Mouse (Mus musculus) adrenal gland, postnatal 10 days (tissue): Measurements from ENCODE around the gene Trim63. TPM values are rescaled to one million over a fixed set of nuclear protein-coding genes. Genes with fewer than 3 reads are reported as not detected.
"Not testable (repeated sequence)": the region's sequence is repeated elsewhere in the genome, so short reads cannot be mapped to it uniquely, and the experiment has no call there.

Experiments used
- DNase-seq: peaks from one replicate; pipeline ENCODE4 v3.0.0; 2021; ENCODE audit warnings: mixed read lengths
- total RNA-seq, 2 experiments: library from RNA; stranded (reverse); gene quantifications; 2 replicates each; pipeline ENCODE4 v1.2.3; 2021

Gene Trim63
- total RNA-seq, 2 experiments from 2014 or later, result 3.2 to 8.2 TPM

DNA sequence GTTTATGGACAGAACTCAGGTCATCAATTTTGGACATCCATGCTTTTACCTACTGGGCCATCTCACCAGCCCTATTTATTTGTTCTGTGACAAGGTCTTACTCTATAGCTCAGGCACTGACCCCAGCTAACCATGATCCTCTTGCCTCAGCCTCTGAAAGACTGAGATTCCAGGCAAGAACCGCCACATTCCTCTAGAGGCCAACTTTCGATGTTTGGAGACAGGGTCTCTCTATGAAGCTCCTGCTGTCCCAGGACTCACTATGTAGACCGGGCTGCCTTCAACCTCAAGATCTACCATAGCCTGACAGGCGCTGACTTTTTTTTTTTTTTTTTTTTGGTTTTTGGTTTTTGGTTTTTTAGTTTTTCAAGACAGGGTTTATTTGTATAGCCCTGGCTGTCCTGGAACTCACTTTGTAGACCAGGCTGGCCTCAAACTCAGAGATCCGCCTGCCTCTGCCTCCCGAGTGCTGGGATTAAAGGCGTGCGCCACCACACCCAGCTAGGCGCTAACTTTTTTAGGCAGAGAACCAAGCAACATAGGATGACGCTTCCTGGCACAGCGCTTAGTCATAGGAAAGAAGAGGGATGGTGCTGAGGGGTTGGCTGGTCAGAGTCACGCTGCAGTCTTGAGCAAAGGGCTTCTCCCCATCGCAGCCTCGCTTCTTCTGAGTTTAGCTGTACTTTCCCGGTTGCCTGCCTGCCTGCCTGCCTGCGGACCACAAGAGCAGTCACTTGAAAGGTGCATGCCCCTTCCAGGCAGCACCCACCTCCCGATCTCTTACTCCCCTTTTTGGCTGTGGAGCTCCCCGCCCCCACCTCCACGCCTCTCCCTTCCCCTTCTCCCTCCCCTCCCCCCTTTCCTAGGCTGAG lies 16.1 kb upstream of the Trim63 start:
- no peak for DNase-seq

DNA sequence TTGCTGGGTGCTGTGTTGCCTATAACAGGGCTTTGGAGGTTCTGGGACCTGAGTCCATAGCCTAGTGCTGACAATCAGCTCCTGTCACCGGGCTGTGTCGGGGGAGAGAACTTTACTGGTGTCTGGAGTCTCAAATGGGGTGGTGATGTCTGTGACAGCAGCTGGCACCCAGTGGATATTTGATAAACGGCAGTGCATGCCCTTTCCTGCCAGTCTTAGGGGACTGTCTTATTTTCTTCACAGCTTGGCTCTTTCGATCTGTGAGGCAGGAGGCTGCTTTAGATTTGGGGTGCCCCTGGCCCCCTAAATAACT lies 15.5 kb upstream of the Trim63 start:
- no peak for DNase-seq

DNA sequence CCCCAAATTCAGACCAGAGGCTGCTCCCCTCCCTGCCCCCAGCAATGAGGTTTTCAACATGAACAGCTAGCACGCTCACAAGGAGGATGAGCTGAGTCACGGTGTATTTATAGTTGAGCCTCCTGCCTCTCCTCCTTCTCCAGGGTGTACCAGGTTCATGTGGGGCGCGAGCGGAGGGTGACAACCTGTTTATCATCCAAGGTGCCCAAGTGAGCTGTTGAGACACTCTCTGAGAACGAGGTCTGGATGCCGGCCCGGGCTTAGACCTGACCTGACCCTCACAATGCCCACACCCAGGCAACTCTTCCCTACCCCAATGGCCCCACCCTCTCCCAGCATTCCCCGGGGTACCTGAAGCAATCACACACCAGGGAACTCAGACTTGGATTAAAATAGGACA lies 14.6 kb upstream of the Trim63 start:
- DNase-seq, result peak; percentile 58

GRCm38 (mm10) chr4:134302084-134302483 lies 12.8 kb upstream of the Trim63 start:
- no peak for DNase-seq

- no peak for DNase-seq
Measured at GRCm38 (mm10) chr4:134306963-134307362, 8.0 kb upstream of the Trim63 start.

DNA sequence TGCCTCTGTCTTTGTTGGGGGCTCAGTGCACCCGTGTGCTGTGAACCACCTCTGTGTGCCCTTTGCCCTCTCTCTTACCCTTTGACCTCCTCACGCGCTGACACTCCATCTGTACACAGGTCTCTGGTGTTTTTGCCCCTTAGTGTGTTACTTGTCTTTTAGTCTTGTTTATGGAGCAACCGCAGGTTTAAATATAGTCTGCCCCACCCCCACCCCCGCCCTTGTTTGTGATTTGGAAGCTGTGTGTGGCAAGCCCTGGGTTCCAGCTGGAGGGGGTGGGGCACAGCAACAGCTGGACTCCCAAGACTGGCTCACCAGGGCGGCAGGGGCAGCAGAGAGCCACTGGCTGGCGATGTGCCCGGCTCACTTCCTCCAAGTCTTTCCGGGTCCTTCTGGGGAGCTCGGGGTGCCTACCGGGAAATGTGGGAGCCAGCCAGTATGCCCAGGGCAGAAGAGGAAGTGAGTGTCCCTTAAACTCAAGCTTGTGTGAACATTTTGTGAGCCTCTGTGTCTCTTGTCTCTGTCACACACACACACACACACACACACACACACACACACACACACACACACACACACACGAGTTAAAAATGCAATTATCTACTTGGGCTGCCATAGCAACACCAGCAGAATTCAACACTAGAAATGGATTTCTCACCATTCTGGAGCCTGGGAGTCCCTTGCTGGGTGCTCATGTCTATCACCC lies 7.4 kb upstream of the Trim63 start:
- peak; percentile 83 for DNase-seq

DNA sequence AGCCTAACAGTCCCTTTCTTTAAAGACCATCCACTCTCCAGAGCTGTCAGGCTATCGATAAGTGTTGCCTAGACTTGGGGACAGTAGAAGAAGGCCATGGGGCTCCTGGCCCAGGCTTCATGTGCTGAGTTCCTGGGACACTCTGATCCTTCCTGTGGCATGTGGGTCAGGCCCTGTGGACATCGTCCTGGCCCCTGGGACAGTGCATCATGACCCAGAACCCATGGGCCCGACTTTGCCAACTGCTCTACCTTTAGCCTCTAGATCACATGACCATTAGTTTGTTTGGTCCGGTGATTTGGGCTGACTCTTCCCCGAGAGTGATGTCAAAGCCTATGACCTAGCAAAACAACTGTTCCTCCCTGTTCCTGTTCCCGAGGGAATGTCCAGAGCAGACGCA lies 4.8 kb upstream of the Trim63 start:
- no peak for DNase-seq

- DNase-seq, result no peak
Measured at GRCm38 (mm10) chr4:134310656-134311055, 4.3 kb upstream of the Trim63 start.

DNA sequence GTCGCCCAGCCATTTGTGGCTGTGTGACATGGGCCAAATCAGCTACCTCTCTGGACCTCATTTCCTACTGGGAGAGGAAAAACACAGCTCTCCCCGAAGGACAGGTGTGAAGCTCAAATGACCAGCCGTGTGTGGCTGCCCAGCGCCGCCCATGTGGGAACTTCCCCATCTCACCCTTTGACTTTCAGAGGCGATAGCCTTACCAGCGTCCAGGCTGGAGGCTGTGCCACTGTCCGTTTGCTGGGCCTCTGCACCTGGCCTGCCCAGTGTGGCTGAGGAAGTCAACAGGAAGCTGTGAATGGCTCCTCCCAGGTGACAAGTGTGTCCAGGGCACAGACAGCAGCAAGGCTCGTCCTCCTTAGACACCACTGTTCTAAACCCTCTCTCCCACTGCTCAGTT lies 3.1 kb upstream of the Trim63 start:
- DNase-seq, result no peak

- no peak for DNase-seq
Measured at GRCm38 (mm10) chr4:134312341-134312740, 2.6 kb upstream of the Trim63 start.

DNA sequence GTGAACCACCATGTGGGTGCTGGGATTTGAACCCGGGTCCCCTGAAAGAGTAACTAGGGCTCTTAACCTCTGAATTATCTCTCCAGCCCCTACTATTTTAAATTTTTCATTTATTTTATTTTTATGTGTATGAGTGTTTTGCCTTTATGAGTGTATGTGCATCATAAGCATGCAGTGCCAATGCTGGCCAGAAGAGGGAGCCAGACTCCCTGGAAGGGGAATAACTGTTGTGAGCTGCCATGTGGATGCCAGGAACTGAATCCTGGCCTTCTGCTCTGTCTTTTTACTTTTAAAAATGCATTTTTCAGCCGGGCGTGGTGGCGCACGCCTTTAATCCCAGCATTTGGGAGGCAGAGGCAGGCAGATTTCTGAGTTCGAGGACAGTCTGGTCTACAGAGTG lies 2.0 kb upstream of the Trim63 start:
- DNase-seq, result no peak

DNA sequence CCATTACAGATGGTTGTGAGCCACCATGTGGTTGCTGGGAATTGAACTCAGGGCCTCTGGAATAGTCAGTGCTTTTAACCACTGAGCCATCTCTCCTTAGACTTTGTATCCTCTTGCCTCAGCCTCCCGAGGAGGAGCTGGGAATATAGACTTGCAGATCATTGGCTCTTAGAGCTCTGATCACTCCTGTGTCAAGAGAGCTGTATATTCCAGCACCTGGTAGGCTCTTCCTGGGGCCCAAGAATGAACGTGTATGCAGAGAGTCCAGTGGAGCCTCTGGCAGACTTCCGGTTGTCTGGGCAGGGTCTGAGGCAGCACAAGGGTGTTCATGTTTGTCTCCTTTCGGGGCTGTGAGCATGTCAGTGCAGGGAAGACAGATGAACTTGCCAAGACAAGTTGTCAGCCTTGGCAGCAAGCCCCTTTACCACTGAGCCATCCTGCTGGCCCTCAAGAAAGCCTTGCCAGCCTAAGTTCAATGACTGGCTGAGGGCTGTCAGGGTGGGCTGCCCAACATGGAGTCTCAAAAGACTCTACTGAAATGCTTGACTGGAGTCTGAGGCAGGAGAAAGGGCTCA lies 752 bp upstream of the Trim63 start:
- no peak for DNase-seq

DNA sequence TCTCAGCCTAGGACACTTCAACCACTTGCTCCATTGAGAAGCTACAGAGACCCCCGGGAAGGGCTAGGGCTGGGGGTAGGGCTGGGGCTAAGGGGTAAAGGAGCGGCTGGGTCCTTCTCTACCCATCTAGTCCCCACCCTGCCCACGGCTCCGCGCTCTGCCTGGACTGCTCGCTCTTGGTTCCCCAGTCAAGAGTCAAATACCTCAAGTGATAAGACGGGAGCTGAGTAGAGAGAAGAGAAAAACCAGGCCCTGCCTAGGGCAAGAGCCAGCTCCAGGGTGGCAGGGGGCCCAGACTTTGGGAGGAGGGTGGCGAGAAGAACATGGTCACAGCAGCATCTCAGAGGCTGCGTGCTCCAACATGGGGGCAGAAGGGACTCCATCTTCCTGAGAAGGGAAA lies 550 bp downstream of the Trim63 start:
- no peak for DNase-seq

GRCm38 (mm10) chr4:134316390-134316789 lies 1.5 kb downstream of the Trim63 start:
- DNase-seq, result no peak

DNA sequence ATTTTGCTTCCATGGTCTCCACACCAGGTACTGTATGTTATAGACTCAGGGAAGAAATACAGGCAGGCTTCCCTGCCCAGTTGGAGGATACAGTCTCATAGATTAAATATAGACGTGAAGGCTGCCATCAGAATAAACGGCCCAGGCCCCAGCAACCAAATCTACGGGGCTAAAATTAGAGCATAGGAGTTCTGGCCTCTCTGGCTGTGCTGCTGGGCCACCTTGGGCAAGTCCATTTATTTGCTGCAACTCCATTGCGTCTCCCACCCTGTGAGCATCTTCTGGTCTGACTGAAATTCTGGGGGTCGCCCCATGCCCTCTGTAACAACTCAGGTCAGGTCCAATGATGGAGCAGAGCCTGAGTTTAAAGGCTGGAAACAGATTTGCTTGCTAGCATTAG lies 4.2 kb downstream of the Trim63 start:
- DNase-seq, result no peak

DNA sequence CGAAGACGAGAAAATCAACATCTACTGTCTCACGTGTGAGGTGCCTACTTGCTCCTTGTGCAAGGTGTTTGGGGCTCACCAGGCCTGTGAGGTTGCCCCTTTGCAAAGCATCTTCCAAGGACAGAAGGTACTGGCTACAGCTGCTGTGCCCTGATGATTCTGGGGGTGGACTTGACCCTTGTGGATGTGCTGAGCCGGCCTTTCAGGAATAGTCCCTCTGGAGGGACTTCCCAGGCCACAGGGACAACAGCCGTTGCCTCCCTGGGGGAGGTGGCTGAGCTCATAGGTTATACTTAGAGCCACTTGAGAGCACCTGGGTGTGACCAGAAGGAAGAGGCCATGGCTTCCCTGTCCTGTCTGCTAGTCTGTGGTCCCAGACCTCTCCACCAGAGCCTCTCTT lies 4.8 kb downstream of the Trim63 start:
- no peak for DNase-seq

GRCm38 (mm10) chr4:134321524-134321923 lies 6.6 kb downstream of the Trim63 start:
- DNase-seq, result no peak

GRCm38 (mm10) chr4:134324655-134325054 lies 9.7 kb downstream of the Trim63 start:
- DNase-seq, result no peak

DNA sequence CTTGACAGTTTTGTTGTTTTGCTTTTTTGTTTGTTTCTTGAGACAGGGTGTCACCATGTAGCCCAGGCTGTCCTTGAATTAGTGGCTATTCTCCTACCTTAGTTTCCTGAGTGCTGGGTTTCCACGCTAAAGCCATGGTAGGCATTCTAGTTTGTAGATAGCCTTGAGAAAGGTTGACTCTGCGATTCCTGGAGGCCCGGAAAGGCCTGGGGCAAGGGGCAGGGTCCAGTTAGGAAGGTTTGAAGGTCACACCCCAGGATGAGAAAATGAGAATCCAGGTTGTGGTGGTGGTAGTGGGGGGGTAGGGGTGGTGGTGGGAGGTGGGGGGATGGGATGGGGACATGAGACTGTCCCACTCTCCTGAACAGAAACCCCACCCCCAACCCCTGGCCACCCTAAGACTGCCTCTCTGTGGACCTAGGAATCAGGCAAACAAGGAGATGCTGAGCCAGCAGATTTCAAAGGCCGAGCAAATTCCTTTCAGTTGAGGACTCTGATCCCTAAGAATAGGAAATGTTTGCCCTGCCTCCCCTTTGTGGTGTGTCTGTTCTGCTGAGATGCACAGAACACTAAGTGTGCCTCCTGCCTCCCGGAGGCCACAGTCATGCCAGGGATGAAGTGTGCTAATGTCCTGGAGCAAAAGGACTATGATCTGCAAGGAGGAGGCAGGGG lies 12.1 kb downstream of the Trim63 start:
- DNase-seq, result no peak

DNA sequence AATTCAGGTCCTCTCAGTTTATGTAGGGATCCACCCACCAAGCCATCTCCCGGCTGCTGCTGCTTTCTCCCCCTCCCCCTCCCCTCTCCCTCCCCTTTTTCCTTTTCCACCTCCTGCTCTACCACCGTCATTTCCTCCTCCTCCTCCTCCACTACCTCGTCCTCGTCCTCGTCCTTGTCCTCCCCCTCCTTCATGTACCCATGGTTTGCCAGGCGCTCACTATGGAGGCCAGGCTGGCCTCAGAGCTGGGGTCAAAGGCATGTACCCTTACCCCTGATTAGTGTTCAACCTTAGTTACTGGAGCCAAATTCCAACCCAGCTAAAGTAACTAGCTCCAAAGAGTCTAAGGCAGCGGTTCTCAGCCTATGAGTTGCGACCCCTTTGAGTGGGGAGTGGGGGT lies 13.2 kb downstream of the Trim63 start:
- DNase-seq, result no peak

DNA sequence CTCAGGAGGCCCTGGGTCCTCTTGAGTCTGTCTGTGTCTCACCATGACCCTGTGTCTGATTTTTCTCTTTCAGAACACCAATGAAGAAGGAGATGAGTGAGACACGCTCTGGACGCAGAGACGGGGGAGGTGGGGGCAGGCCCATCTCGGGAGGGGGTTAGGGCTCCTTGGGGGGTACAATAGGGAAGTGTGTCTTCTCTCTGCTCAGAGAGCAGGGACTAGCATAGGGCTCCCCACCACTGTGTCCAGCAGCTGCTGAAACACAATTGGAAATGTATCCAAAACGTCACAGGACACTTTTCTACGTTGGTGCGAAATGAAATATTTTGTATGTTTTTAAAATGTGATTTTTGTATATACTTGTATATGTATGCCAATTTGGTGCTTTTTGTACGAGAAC lies 13.9 kb downstream of the Trim63 start:
- no peak for DNase-seq

DNA sequence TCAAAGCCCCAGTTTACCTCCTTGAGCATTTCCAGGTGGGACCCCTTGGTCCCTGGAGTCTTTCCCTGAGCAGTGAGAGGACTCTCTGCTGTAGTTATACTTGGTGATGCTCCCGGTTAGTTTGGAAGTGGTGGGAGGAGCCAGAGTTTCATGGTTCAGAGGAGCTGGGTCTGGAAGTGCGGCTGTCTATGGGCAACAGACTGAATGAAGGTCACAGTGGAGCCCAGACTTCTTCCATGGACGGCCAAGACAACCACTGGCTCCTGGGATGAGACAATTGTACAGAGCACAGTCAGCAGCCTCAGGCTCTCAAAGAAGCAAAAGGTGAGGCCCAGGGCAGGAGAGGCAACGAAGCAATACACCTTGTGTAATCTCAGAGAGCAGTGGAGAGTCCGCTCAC lies 15.4 kb downstream of the Trim63 start:
- no peak for DNase-seq

DNA sequence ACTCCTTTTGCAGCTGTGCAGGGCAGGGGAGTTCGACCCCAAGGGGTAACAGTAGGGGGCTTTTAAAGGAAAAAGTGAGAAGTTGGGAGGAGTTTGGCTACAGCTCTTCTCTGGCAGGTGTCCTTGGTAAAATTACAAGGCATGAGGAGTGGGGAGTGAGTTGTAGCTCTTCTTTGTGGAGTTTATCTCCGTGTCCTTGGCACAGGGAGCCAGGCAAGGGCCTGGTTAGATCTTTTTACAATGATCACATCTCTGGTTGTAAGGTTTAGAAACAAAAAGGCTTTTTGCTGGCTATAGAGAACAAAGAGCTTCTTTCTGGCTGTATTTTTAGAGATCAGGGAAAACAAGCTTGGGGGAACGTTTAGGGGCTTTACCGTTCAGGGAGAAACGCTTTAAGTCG lies 26.3 kb downstream of the Trim63 start:
- DNase-seq, result not testable (repeated sequence)
